Mouse (Mus musculus) 416B (cell line): Measurements from ENCODE around the gene Mmp9.

ENCODE experiments used
- DNase-seq: peaks from one replicate; pipeline ENCODE4 v3.0.0; 2011; ENCODE audit warnings: low read depth

Mmp9 gene

GRCm38 (mm10) chr2:164991808-164992207, 51.2 kb downstream of the Mmp9 start:
- no peak for DNase-seq

DNA sequence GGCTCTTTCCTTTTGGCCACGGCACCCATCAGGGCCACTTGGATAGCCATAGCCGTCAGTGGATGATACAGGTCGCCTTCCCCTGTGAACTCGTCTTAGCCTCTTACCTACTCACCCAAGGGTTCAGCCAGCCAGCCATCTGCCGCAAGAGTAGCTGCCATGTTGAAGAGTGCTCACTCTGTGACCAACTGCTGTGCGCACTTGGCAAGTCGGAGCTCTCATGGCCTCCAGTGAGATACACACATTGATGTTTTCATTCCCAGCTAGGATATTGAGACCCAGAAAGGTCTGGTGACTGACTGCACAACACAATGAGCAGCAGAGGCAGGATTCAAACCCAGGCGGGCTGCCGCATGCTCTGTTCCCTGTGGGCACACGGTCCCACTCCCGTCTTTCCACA, 53.6 kb downstream of the Mmp9 start:
- no peak for DNase-seq

DNA sequence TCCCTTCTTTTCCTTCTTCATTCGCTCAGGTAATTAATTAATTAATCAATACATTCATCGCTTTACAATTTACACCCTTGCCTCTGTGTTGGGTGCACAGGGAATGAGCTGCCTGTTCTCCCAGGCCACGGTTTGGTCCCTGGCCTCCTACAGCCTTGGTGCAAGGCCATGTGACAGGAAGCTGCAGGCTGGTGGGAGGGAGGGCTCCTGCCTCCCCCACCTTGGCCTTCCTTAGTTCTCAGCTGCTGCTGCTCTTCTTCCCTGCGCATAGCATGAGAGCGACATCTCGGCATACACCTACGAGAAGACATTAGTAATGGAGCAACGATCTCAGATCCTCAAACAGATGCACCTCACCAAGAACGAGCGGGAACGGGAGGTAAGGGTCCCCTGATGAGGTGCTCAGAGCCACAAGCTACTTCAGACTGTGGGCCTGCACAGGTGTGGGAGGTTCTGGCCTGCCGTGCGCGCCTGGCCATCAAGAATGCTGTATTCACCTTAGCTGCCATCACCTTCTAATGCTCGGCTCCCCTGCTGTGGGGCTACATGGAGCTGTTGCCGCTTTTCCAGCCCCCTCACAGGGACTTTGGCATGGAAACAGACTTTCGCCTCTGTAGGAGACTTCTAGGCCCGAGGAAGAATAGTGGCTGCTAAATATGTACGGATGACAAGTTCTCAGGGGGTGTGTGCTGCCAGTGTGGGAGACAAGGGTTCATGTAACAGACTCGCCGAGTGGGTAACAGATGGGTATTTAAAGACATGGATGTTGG, 54.3 kb downstream of the Mmp9 start:
- no peak for DNase-seq

- DNase-seq = no peak
Observed at GRCm38 (mm10) chr2:164995976-164996375, 55.4 kb downstream of the Mmp9 start.

DNA sequence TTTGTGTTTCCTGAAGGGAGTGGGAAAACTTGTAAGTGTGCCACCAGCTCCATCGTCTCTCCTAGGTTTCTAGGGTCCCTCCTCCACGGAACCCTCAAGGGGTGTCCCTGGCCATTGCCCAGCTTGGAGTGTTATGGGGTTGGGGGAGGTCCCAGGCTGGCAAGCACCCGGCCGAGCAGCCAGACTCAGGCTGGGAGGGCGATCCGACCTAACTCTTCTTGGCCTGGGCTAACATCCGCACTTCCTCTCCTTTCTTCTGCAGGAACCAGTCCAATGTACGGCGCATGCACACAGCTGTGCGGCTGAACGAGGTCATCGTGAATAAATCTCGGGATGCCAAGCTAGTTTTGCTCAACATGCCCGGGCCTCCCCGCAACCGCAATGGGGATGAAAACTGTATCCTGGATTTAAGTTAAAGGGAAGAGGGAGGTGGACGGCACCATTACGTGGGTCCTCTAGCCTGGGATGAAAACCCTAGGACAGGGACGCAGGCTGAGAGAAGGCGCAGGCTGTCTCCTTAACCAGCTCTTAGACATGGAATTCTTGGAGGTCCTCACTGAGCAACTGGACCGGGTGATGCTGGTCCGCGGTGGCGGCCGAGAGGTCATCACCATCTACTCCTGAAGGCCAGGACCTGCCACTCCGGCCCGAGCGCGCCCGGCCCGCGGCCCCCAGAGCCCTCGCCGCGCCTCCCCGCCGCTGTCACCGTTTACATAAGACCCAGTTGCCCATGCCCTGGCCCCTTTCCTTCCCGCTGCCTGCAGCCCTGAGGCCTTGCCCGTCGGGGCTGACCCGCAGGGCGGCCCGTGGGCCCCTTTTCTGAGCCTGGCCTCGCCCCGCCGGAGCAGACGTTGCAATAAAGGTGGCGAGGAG, 56.5 kb downstream of the Mmp9 start:
- DNase-seq = no peak

- no peak for DNase-seq
Observed at GRCm38 (mm10) chr2:164997721-164998428, 57.3 kb downstream of the Mmp9 start.

DNA sequence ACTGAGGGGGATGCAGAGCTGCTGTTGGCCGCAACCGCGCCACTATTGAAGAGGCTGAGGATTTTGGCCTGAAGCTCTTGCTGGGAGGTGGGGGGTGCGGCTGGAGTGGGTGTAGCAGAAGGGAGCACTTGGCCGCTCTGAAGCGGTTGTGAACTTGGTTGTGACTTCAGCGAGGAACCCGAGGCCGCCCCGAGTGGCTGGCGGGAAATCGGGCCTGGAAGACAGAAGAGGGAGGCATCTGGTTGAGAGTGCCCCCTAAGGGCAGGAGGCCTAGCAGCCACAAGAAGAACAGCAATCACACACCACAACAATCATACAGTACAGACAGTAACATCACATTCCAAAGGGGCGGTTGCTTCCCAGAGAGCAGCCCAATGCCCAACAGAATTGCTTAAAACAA, 61.4 kb downstream of the Mmp9 start:
- no peak for DNase-seq

DNA sequence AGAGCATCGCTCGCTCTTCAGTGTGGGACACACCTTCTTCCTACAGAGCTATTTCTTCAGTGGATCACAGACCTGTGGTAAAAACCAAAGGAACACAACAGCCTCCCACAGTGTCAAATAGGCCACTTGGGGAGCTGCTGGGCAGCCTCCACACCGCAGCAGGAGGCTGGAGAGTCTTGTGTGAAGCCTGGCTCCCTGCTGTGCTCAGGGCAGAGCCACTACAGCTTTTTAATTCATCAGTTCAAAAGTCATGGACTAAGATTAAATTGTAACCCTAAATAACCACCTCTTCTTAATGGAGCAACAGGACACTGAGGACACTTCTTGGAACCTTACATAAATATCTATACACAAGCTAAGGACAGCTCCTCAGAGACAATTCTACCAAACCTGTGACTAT, 62.5 kb downstream of the Mmp9 start:
- DNase-seq = no peak

- no peak for DNase-seq
Observed at GRCm38 (mm10) chr2:165004237-165004636, 63.7 kb downstream of the Mmp9 start.
